Mouse (Mus musculus) granulocyte monocyte progenitor cell, adult 5-6 weeks (primary cell): ENCODE data around the gene Il1f9. TPM values are rescaled to one million over a fixed set of nuclear protein-coding genes. Genes with fewer than 3 reads are reported as not detected.
A peak's percentile ranks its signal among the peaks of the same experiment; 100 is the strongest.
"Not testable (repeated sequence)": the region's sequence is repeated elsewhere in the genome, so short reads cannot be mapped to it uniquely, and the experiment has no call there.

Experiments
- ATAC-seq: replicated peaks from 2 replicates; pipeline ENCODE4 v1.8.0; 2016; ENCODE audit warnings: mild to moderate bottlenecking, moderate TSS enrichment, inconsistent platforms; ENCODE audit not compliant: poor library complexity, severe bottlenecking
- total RNA-seq, 2 experiments: library from RNA; stranded (forward) in 1 of 2; stranded (reverse) in 1 of 2; fragments of 200-712, 200-1000 nt in 1 of 2; fragments of >200 nt in 1 of 2; fragmentation: Nextera tagmentation in 1 of 2; gene quantifications; 2 replicates each; pipeline ENCODE4 v1.2.3; 2014 to 2017

Gene Il1f9
- total RNA-seq (2014; fragmentation: Nextera tagmentation): 2.5 TPM in 1 of 2 replicates, not detected in the other
- total RNA-seq (2017): 2.0 and 2.3 TPM in 2 replicates

GRCm38 (mm10) chr2:24186176-24186575 is at the start of gene Il1f9:
Gene Il1f9 (plus strand): TSS chr2:24186476.
- ATAC-seq: peak; percentile 18; the same call in 1 of the 2 replicates

GRCm38 (mm10) chr2:24152861-24153260 is 33.4 kb upstream of the Il1f9 start, which contains the start of gene Il1f8:
Gene Il1f8 (plus strand): TSS chr2:24153161.
- no peak for ATAC-seq

- ATAC-seq: peak; percentile 90
Observed at GRCm38 (mm10) chr2:24181683-24182331, 4.5 kb upstream of the Il1f9 start.

DNA sequence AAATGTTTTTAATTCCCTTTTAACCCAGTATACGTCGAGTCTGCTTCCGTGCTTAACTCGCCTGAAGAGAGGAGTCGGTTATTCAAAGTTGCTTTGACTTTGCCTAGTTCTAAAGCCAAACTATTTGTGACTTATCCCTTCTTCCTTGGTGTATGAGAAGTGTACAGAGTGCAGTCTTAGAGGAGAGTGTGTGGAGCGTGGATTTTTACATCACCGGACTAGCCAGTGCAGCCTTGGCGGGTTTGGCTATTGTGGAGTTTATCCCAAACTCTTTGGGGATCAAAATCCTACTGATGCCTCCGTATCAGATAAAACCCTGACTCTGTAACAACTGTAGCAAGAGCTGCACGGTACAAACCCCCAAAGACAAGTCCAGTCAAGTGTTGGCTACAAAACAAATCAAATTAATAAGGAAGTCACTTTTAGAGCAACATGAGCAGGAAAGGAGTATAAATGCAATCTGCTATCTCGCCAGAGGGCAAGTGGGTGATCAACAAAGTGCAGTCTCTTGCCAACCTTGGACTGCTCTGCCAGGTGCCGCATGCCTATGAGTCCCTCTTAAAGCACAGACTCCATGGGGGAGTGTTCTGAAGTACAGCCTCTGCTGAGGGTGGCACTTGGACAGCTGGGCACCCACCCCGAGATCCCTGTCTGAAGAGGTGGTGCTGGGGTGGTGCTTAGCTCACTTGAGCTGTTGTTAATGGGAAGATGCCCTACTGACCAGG is 3.7 kb upstream of the Il1f9 start:
- peak; percentile 30; the same call in 1 of the 2 replicates for ATAC-seq

DNA sequence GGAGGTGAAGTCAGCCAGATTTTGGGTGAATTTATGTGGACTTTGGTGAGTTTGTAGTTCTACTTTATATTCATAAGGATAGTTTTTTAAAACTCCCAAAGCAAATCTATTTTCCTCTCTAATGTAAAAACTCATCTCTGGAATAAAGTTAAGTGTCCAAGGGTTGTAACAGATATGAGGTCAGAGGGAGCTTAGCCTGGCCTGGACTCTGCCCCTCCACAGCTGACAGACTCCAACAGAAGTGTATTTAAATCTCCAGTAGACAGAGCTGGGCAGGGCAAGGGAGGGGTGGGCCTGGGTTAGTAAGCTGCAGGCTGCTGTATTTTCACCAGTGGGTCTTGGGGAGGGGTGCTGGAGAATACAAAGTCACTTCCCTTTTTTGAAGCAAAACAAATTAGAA is 2.2 kb upstream of the Il1f9 start:
- not testable (repeated sequence) for ATAC-seq

DNA sequence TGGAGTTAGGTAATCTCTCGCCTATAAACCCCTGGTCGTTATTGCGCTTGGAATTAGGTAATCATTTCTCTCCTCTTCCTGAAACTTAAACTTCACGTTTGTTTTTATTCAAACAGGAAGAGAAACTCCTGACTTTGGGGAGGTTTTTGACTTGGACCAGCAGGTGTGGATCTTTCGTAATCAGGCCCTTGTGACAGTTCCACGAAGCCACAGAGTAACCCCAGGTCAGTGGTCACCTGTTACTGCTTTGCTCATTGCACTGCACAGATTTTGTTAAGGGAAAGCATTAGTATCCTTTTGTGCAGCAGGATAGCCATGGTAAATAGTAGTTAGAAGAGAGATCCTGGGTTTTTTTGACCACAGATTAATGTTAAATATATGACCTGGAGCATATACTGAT is 1.3 kb downstream of the Il1f9 start:
- peak; percentile 83 for ATAC-seq

DNA sequence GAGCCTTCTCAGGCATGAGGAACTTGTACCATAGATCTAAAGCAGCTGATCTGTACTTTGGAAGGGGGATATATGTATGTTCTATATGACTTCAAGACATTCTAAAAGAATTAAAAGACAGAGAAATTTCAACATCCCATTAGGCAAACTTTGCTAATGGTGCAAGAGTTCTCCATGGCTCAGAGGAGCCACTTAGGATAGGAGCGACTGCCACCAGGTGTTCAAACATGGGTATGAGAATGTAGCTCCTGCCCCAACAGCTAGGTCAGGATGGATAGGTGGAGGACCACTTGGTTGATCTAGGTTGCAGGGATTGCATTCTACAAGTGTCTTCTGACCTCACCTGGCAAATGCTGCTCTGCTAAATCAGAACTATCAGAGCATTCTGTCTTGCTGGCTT is 1.9 kb downstream of the Il1f9 start:
- peak; percentile 74 for ATAC-seq

- ATAC-seq: no peak
Observed at GRCm38 (mm10) chr2:24215118-24215517, 28.8 kb downstream of the Il1f9 start, which contains the start of gene Il1f6. Gene Il1f6 (plus strand): TSS chr2:24215418.

DNA sequence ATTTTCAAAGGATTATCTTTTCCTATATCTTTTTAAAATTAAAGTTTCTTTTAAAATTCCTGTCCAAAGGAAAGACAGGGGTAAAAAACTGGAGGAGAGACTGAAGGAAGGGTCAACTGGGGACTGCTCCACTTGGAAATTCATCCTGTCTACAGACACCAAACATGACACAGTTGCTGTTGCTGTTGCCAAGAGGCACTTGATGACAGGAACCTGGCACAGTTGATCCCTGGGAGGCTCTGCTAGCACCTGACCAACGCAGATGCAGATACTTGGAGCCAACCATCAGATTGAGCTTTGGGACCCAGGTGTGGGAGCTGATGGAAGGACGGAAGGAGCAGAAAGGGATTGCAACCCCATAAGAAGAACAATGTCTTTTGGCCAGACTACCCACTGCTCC is 40.9 kb downstream of the Il1f9 start:
- ATAC-seq: no peak

Other genes with a start within 250 kb of the Il1f9 start
- gene Hnmt, start 137.1 kb upstream of the Il1f9 start, total RNA-seq (2014; fragmentation: Nextera tagmentation): 15.4 and 20.4 TPM in 2 replicates
- gene Hnmt, start 137.1 kb upstream of the Il1f9 start, total RNA-seq (2017): 57.9 and 76.9 TPM in 2 replicates
- not detected in 2 replicates for gene Tbpl2, start 89.9 kb upstream of the Il1f9 start, total RNA-seq (2014; fragmentation: Nextera tagmentation)
- gene Tbpl2, start 89.9 kb upstream of the Il1f9 start, total RNA-seq (2017): not detected in 2 replicates
- gene Il1f8, start 33.3 kb upstream of the Il1f9 start, total RNA-seq (2014; fragmentation: Nextera tagmentation): not detected in 2 replicates
- gene Il1f8, start 33.3 kb upstream of the Il1f9 start, total RNA-seq (2017): not detected in 2 replicates
- not detected in 2 replicates for gene Il1f6, start 28.9 kb downstream of the Il1f9 start, total RNA-seq (2014; fragmentation: Nextera tagmentation)
- gene Il1f6, start 28.9 kb downstream of the Il1f9 start, total RNA-seq (2017): not detected in 2 replicates
- not detected in 2 replicates for gene Il1f5, start 90.5 kb downstream of the Il1f9 start, total RNA-seq (2014; fragmentation: Nextera tagmentation)
- not detected in 2 replicates for gene Il1f5, start 90.5 kb downstream of the Il1f9 start, total RNA-seq (2017)
- not detected in 2 replicates for gene Il1f10, start 104.7 kb downstream of the Il1f9 start, total RNA-seq (2014; fragmentation: Nextera tagmentation)
- not detected in 2 replicates for gene Il1f10, start 104.7 kb downstream of the Il1f9 start, total RNA-seq (2017)
- gene Il1rn, start 150.4 kb downstream of the Il1f9 start, total RNA-seq (2014; fragmentation: Nextera tagmentation): 4.2 TPM in 1 of 2 replicates, not detected in the other
- gene Il1rn, start 150.4 kb downstream of the Il1f9 start, total RNA-seq (2017): 0.43 and 1.0 TPM in 2 replicates
- 76.9 and 91.0 TPM in 2 replicates for gene Psd4, start 181.1 kb downstream of the Il1f9 start, total RNA-seq (2014; fragmentation: Nextera tagmentation)
- 62.4 and 64.6 TPM in 2 replicates for gene Psd4, start 181.1 kb downstream of the Il1f9 start, total RNA-seq (2017)